Mouse (Mus musculus) cerebellum, adult 9-10 months (tissue): ENCODE measurements around the gene Tmem242.
A peak's percentile ranks its signal among the peaks of the same experiment; 100 is the strongest.

Experiments used
- DNase-seq: peaks from one replicate; pipeline ENCODE4 v3.0.0; 2022

Gene Tmem242

GRCm38 (mm10) chr17:5372951-5373350 lies 67.1 kb downstream of the Tmem242 start:
- peak; percentile 67 for DNase-seq

DNA sequence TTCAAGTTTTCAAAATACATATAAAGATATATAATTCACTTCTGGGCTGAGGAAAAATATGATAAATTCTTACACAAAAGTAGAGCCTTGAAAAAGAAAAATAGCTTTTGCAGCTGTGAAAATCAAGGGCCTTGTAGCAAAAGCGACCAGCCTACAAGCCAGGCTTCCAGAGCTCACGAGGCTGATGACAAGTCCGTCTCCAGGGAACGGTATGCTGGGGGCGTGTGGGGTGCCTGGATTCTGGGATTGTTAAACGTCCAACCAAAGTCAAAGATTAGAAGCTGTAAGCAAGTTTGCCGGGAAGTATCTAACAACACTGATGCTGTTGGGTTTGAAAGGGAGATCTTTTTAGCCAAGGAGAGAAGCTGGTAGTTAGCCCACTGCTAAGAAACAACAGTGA lies 68.5 kb downstream of the Tmem242 start:
- DNase-seq, result no peak

DNA sequence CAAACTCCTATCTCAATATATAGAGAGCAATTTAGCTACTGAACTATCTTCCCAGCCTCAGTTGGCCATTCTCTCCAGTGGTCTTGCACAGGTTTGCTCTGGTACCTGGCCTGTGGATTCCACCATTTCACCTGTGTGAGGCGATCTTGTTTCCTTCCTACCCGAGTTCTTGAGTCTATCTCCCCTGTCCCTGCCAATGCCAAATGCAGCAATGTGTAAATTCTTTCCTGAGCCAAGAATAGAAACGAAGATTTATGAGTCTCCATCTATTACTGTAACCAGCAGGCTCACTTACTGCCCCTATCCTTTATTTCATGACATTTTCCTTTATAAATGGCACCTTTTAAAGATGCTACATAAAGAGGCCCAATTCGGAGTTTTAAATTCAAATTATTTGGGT lies 69.0 kb downstream of the Tmem242 start:
- no peak for DNase-seq

DNA sequence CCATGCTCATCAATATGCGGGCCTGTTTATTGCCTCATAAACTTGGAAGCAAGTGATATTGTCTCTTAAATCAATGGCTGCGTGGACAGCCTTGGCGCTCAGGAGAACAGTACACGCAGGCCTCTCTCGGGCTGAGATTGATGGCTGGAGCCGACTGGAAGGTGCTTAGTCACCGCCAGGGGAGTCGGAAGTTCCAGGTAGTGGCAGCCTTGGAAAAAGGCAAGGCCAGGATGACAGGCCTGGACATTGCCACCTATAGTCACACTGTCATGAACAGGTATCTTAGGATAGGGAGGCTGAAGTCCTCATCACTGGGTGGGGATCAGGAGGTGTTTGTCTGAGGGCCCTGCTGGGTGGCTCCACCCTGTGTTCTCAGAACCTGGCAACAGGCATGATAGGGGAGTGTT lies 74.1 kb downstream of the Tmem242 start:
- DNase-seq, result no peak
